Mouse (Mus musculus) hindbrain, embryonic 11.5 days (tissue): ENCODE results near the gene Olfr512. TPM values are rescaled to one million over a fixed set of nuclear protein-coding genes. Genes with fewer than 3 reads are reported as not detected.
A peak's percentile ranks its signal among the peaks of the same experiment; 100 is the strongest.

ENCODE experiments used
- ATAC-seq: fragments of 200-750 bp; cut with Nextera tagmentation; 2 replicates; pipeline ENCODE4 v1.8.0; 2017; ENCODE audit warnings: mild to moderate bottlenecking, moderate TSS enrichment, moderate library complexity; ENCODE audit not compliant: low FRiP score
- DNase-seq: peaks from one replicate; pipeline ENCODE4 v3.0.0-alpha.2; 2015; ENCODE audit warnings: low spot score
- H3K27ac ChIP-seq: fragments of 300-500 bp; sonication (generic); 2 replicates; pipeline ENCODE4 v1.5.1; 2014; ENCODE audit warnings: mild to moderate bottlenecking, low read depth, low read length
- H3K27me3 ChIP-seq: fragments of 300-500 bp; sonication (generic); 2 replicates; pipeline ENCODE4 v1.6.1; 2014; ENCODE audit warnings: mild to moderate bottlenecking, low read length, moderate library complexity, mixed read lengths; ENCODE audit not compliant: control insufficient read depth, insufficient read depth
- H3K36me3 ChIP-seq: fragments of 300-500 bp; sonication (generic); 2 replicates; pipeline ENCODE4 v1.6.1; 2014; ENCODE audit warnings: mild to moderate bottlenecking, low read length, moderate library complexity, mixed read lengths; ENCODE audit not compliant: control insufficient read depth, insufficient read depth
- H3K4me1 ChIP-seq: fragments of 300-500 bp; sonication (generic); replicated peaks from 2 replicates; pipeline ENCODE4 v1.6.1; 2014; ENCODE audit warnings: low read length, mixed read lengths; ENCODE audit not compliant: control insufficient read depth, insufficient read depth
- H3K4me2 ChIP-seq: fragments of 300-500 bp; sonication (generic); replicated peaks from 2 replicates; pipeline ENCODE4 v1.6.1; 2014; ENCODE audit warnings: mild to moderate bottlenecking, low read depth, low read length
- H3K4me3 ChIP-seq: fragments of 300-500 bp; sonication (generic); 2 replicates; pipeline ENCODE4 v1.5.1; 2014; ENCODE audit warnings: low read depth, low read length
- H3K9ac ChIP-seq: fragments of 300-500 bp; sonication (generic); 2 replicates; pipeline ENCODE4 v1.6.1; 2014; ENCODE audit warnings: low read depth, low read length
- H3K9me3 ChIP-seq: fragments of 300-500 bp; sonication (generic); 2 replicates; pipeline ENCODE4 v1.6.1; 2016; ENCODE audit warnings: low read length; ENCODE audit not compliant: control insufficient read depth
- WGBS: fragments of 180-500 bp; shearing (Covaris S2); extraction: QIAGEN DNeasy Blood & Tissue Kit; methylation state at CpG from one replicate; pipeline ENCODE4 v1.1.7; 2014; 5-methylcytosine and 5-hydroxymethylcytosine counted together
- polyA plus RNA-seq: library from polyadenylated mRNA; unstranded; fragments of >200 nt; fragmentation: Nextera tagmentation; extraction: Ambion mirVana; gene quantifications from 2 replicates; pipeline ENCODE4 v1.2.1, GENCODE M21; 2014

Gene Olfr512
- polyA plus RNA-seq, result not detected in 2 replicates

GRCm38 (mm10) chr7:108713020-108713419, at the start of gene Olfr512:
Olfr512 (plus strand) TSS chr7:108713320.
- DNase-seq, result no peak
- H3K4me1 ChIP-seq, result no peaks in the 10 kb centered on the region
- no peak for ATAC-seq
- no peaks in the 10 kb centered on the region for H3K27me3 ChIP-seq
- H3K36me3 ChIP-seq, result no peaks in the 10 kb centered on the region
- no peak within 1 kb of the TSS for H3K9ac ChIP-seq
- H3K4me3 ChIP-seq, result no peak within 1 kb of the TSS
- H3K27ac ChIP-seq, result no peak within 1 kb of the TSS
- no peaks in the 10 kb centered on the region for H3K9me3 ChIP-seq
- H3K4me2 ChIP-seq, result no peak within 1 kb of the TSS

DNA sequence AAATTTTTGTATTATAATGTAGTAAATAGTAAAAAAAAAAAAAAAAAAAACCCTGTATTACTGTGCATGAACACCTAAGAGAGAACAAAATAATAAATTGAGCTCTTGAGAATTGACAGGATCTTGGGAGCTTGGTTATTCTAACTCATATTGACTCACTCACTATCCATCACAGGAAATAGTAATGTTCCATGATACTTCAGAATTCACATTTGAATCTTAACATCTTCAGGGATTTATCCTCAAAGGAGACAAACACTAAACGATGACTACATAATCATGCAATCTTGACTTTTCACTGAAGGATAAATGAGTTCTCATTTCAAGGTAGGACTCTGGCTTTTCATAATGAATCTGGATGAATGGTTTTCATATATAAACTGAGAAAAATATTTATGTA, 47.0 kb upstream of the Olfr512 start, which contains the start of gene Olfr510:
Gene Olfr510, plus strand, starts transcription at position 301 of the 400 bp plus-strand sequence.
- Histone ChIP-seq H3K9ac (no peak within 1 kb of the TSS), H3K27ac (no peak within 1 kb of the TSS), H3K4me2 (no peak within 1 kb of the TSS), H3K9me3 (no peaks in the 10 kb centered on the region), H3K36me3 (no peaks in the 10 kb centered on the region), H3K27me3 (no peaks in the 10 kb centered on the region), H3K4me1 (no peaks in the 10 kb centered on the region), H3K4me3 (no peak within 1 kb of the TSS)
- WGBS, result 89% methylated on average over 1 of the region's 1 CpGs
- no peak for DNase-seq
- ATAC-seq, result no peak

GRCm38 (mm10) chr7:108671058-108671457, 42.1 kb upstream of the Olfr512 start:
- Histone ChIP-seq H3K36me3 (no peaks in the 10 kb centered on the region), H3K9me3 (no peaks in the 10 kb centered on the region), H3K27me3 (no peaks in the 10 kb centered on the region), H3K4me3 (no peak overlapping the region), H3K27ac (no peak overlapping the region), H3K4me1 (no peaks in the 10 kb centered on the region), H3K9ac (no peak overlapping the region), H3K4me2 (no peak overlapping the region)
- ATAC-seq (no peak), DNase-seq (no peak)
- 84% methylated on average over 1 of the region's 1 CpGs for WGBS

GRCm38 (mm10) chr7:108678886-108679285, 34.2 kb upstream of the Olfr512 start:
- H3K27me3 ChIP-seq, result no peaks in the 10 kb centered on the region
- H3K9ac ChIP-seq, result no peak overlapping the region
- no peak overlapping the region for H3K4me3 ChIP-seq
- H3K27ac ChIP-seq, result no peak overlapping the region
- no peak for ATAC-seq
- no peak overlapping the region for H3K4me2 ChIP-seq
- 86% methylated on average over 4 of the region's 4 CpGs for WGBS
- no peaks in the 10 kb centered on the region for H3K4me1 ChIP-seq
- no peaks in the 10 kb centered on the region for H3K9me3 ChIP-seq
- H3K36me3 ChIP-seq, result no peaks in the 10 kb centered on the region
- DNase-seq, result no peak

DNA sequence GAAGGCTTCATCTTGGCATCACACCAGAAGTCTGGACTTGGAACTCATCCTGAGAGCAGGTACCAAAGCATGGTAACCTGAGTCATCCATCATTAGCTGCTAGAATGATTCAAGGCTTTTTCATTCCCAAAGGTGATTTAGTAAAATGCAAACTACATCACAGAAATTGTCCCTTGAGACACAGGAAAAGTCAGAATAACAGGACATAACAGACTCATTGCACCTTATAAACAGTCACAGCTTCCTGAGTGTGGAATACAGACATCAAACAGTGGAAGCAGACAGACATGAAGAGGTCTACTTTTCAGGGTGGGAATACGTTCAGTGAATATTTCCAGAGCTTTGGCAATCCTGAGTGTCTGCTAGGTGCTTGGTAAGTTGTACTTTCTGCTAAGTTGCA, 37.6 kb downstream of the Olfr512 start, which contains the start of gene Olfr513:
Gene Olfr513, plus strand, starts transcription at position 301 of the 400 bp plus-strand sequence.
- WGBS, result 81% methylated on average over 1 of the region's 1 CpGs
- no peak for DNase-seq
- no peak for ATAC-seq

DNA sequence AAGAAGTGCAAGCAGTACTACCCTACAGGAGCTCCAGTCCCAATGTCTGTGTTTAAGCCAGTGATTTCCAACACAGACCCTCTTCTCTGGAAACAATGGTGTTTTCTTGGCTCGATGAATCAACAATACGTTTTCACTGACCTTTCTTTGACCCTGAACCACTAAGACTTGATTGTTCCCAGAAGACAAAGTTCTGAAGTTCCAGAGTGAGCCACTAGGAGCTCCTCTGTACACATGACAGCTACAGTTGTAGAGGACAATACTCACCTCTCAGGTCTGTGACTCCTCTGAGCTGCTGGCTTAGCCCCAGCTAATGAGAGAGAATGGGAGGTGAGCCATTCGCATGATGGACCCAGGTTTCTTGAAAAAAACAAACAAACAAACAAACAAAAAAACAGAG, 47.3 kb downstream of the Olfr512 start:
- Histone ChIP-seq H3K27ac (no peak overlapping the region), H3K4me1 (no peaks in the 10 kb centered on the region), H3K27me3 (no peaks in the 10 kb centered on the region), H3K9ac (no peak overlapping the region), H3K4me2 (no peak overlapping the region), H3K4me3 (no peak overlapping the region), H3K9me3 (no peaks in the 10 kb centered on the region), H3K36me3 (no peaks in the 10 kb centered on the region)
- WGBS, result 28% methylated on average over 3 of the region's 3 CpGs
- DNase-seq (peak; percentile 23), ATAC-seq (0 out of 2 replicates have a peak, but pooled peaks have one; percentile 51)

More for the DNA sequence above, 37.6 kb downstream of the Olfr512 start, which contains the start of gene Olfr513:
- no peak within 1 kb of the TSS for H3K4me2 ChIP-seq
- H3K9ac ChIP-seq, result no peak within 1 kb of the TSS
- H3K36me3 ChIP-seq, result no peaks in the 10 kb centered on the region
- no peaks in the 10 kb centered on the region for H3K27me3 ChIP-seq
- H3K27ac ChIP-seq, result no peak within 1 kb of the TSS
- H3K4me3 ChIP-seq, result no peak within 1 kb of the TSS
- H3K4me1 ChIP-seq, result no peaks in the 10 kb centered on the region
- H3K9me3 ChIP-seq, result no peaks in the 10 kb centered on the region

Other genes starting within 250 kb of the Olfr512 start
- gene Olfr498, start 248.0 kb upstream of the Olfr512 start, polyA plus RNA-seq, result not detected in 2 replicates
- gene Olfr502, start 188.3 kb upstream of the Olfr512 start, polyA plus RNA-seq, result not detected in 2 replicates
- not detected in 2 replicates for gene Olfr503, start 168.8 kb upstream of the Olfr512 start, polyA plus RNA-seq
- not detected in 2 replicates for gene Olfr504, start 147.5 kb upstream of the Olfr512 start, polyA plus RNA-seq
- not detected in 2 replicates for gene Olfr506, start 102.5 kb upstream of the Olfr512 start, polyA plus RNA-seq
- gene Olfr507, start 91.5 kb upstream of the Olfr512 start, polyA plus RNA-seq, result not detected in 2 replicates
- not detected in 2 replicates for gene Olfr508, start 83.3 kb upstream of the Olfr512 start, polyA plus RNA-seq
- gene Olfr509, start 61.4 kb upstream of the Olfr512 start, polyA plus RNA-seq, result not detected in 2 replicates
- gene Olfr510, start 46.9 kb upstream of the Olfr512 start, polyA plus RNA-seq, result not detected in 2 replicates
- not detected in 2 replicates for gene Olfr513, start 37.7 kb downstream of the Olfr512 start, polyA plus RNA-seq
- gene Olfr514, start 112.7 kb downstream of the Olfr512 start, polyA plus RNA-seq, result not detected in 2 replicates
- not detected in 2 replicates for gene Olfr516, start 137.2 kb downstream of the Olfr512 start, polyA plus RNA-seq
- not detected in 2 replicates for gene Olfr517, start 159.1 kb downstream of the Olfr512 start, polyA plus RNA-seq
- gene Olfr518, start 171.7 kb downstream of the Olfr512 start, polyA plus RNA-seq, result not detected in 2 replicates
- not detected in 2 replicates for gene Olfr519, start 181.1 kb downstream of the Olfr512 start, polyA plus RNA-seq
- gene Nlrp10, start 216.9 kb downstream of the Olfr512 start, polyA plus RNA-seq, result not detected in 2 replicates
- gene Eif3f, start 221.1 kb downstream of the Olfr512 start, polyA plus RNA-seq, result 78.7 and 87.3 TPM in 2 replicates
- gene Tub, start 237.0 kb downstream of the Olfr512 start, polyA plus RNA-seq, result 14.6 and 15.7 TPM in 2 replicates